Mouse (Mus musculus): ENCODE data around the gene Pfn3.

Gene Pfn3

DNA sequence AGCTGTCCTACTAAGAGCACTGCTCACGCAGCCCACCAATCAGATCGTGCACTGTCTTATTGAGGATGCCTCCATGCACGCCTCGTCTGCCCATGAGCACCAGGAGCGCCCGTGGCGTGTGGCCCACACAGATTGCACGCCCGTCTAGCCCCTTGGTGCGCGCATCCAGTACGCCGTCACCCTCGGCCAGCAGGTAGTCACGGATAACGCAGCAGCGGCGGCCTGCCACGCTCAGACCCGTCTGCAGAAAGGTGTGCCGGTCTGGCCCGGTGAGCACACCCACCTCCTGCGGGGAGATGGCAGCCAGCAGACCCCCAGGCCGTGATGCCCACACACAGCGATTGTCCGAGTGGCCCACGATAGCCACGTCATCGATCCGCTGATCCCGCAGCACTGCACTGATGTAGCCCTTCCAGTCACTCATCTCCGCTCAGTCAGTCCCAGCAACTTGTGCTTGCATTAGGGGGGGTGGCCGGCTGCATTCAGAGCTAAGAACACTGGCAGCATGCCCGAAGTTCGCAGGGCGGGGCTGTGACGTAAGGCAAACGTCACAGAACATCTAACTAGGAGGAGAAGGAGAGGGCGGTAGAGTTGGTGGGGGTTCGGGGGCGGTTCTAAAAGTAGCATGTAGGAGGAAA lies at the start of gene Pfn3:
Gene Pfn3 (minus strand): TSS at position 490 of the 638 bp plus-strand sequence.
- no peak for DNase-seq (ENCODE audit: low spot score in 2 of 2)

DNA sequence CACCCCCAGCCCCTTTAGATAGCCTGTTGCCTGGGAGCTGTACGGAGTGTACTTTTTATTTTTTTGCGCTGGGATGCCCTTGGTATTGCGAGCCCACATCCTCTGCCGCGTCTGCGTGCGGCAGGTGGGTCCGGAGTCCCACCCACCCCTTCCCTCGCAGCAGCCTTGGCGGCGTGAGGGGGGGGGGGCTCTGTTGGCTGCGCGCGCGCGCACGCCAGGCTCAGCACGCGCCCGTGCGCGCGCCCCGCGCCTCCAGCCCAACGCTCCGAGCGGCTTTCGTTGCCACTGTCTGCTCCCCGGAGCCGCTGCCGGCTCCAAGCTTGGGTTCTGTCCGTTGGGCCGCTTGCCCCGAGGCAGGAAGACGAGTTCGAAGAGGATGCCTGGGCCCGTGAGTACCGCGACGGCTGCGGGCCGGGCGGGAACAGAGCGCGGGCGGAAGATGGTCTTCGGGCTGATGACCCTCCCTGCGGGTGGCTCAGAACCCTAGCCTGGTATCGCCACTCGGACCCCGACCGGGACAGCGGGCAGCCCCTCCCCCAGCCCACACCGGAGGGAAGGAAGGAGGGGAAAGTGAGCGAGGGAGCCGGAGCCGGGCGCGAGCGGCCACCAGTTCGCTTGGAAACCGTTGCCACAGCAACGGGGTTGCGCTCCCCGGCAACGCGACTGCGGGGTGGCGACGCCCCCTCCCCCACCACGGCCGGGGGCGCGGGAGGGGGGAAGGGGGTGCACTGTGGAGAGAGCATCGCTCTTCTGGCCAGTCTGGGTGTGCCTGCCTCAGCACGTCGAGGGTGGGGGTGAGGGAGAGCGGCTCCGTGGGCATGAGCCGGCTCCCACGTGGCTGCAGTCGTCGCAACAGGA lies 49.2 kb upstream of the Pfn3 start, which contains the start of gene Prr7:
Gene Prr7 (plus strand): TSS at position 241 of the 858 bp plus-strand sequence.
- peak; percentile 41 to 50 for DNase-seq (ENCODE audit: low spot score in 2 of 2)

DNA sequence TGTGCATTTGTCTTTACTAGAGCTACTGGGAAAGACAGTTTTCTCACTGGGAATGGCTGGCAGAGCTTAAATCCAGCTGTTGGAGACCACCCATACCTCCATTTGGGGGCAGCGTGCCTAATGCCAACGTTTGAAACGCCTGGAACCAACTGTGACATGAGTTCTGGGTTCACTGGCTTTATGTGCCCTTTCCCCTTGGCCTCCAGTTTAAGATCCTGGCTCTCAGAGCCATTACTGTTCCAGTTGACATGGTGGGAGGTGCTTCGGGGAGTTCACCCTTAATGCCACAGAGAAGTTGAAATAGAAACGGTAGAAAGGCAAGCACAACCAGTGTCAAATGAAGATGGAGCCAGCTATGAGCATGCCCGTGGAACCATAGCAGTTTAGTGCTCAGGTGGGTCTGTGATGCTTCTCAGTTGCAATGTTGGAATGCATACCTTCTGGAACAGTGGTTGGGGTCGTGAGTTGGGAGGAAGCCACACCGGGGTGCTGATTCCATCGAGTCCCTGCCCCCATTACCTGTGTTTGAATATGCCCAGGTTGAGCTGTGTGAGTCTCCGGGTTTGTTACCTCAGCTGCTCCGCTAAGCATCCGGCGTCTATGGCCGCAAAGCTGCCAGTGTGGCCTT lies 48.5 kb upstream of the Pfn3 start:
- peak in 1 of 2 experiments; percentile 52 for DNase-seq (ENCODE audit: low spot score in 2 of 2)

DNA sequence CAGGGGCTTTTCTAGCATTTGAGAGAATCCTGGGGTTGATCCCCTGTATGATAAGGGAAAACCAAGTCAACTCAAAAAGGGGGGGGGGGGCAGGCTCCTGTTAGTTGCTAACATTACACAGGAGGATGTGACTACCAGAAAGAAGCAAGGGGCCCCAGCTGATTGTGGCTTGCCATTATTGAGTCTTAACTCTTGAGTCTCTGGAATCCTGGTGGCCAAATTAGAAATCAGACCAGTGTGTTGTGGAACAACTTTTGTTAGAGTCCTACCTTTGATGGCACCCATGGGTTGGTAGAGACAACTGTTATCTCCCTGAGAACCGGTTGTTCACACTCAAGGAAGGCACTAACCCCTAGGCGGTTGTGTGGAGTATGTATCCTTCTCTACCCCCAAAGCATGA lies 47.9 kb upstream of the Pfn3 start:
- no peak for DNase-seq (ENCODE audit: low spot score in 2 of 2)

DNA sequence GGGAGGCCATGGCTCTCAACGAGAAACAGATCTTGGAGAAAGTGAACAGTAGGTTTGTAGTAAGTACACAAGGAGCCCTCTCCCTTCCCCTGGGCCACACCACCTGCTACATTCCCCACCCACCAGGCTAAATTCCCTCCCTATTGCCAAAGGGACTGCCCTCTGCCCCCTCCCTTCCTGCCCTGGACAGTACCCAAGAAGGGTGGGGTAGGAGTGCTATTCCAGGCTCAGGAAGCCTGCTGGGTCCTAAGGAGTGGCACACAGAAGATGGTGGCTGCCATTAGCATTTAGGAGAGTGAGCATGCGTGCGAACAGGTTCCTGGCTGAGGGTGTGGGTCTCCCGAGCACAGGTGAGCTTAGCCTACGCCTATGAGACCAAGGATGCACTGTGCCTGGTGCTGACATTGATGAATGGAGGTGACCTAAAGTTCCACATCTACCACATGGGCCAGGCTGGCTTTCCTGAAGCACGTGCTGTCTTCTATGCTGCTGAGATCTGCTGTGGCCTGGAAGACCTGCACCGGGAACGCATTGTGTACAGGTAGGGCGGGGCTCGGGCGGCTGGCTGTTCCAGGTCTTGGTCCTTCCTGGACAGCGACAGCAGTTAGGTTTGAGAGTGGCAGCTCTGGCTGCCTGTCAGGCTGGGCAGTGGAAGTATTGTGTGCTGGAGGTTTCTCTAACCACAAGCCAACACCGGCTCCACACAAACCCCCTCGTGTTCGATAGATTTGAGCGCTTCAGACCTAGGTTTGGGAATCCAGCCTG lies 36.9 kb upstream of the Pfn3 start:
- DNase-seq (ENCODE audit: low spot score in 2 of 2): no peak

DNA sequence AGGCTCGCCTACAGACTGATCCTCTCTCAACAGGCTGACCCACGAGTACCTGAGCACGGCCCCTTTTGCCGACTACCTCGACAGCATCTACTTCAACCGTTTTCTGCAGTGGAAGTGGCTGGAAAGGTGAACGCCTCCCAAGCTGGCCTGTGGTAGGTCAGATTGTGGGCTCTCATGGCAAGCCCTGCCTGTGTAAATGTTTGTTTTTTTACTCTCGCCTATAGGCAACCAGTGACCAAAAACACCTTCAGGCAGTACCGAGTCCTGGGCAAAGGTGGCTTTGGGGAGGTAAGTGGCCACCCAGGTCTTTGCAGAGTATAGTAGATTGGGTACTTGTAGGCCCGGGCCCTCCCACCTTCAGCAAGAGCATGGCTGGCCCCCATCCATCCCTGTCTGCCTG lies 36.3 kb upstream of the Pfn3 start:
- DNase-seq (ENCODE audit: low spot score in 2 of 2): no peak

DNA sequence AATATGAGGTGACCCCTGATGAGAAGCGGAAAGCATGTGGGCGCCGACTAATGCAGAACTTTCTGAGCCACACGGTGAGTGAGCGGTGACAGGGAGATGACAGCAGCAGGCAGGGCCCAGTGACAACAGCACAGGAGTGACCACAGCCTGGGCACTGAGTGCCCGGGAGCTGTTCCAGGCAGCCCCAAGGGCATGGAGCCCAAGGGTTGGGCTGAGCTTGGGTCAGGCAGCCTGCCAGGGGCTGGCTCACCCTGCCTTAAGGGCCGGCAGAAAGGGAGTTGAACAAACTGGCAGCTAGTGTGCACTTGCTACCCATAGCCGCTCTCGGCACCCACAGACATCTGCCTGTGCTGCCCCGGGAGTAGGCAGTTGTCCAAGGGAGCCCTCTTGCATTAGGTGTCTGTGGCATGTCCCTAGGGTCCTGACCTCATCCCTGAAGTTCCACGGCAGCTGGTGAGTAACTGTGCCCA lies 35.5 kb upstream of the Pfn3 start:
- no peak for DNase-seq (ENCODE audit: low spot score in 2 of 2)

DNA sequence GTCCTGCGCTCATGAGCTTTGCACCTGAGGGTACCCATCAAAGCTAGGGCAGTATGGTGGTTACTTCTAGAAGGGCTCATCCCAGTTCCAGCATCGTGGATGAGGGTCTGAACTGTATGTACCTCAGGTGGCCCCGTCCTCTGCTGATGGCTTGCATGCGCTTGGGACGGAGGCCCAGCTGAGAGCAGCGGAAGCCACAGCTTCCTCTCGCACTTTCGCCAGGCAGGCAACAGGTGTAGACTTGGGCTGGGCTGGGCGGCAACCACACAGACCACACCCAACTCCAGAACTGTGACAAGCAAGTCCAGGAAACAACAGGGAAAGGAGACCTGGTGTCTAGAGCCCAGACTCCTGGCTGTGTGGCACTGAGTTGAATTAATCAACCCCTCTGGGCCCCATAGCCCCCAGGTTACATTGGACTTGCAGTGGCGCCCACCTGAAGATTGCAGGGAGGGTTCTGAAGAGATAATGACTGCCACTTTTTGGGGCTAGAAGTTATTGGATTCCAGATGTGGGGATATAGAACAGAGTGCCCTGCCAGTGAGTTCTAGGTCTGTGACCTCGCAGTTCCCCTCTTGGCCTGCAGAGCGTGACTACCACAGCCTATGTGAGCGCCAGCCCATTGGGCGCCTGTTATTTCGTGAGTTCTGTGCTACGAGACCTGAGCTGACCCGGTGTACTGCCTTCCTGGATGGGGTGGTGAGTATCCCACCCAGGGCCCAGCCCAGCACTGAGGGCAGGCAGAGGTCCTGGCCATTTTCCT lies 34.8 kb upstream of the Pfn3 start:
- peak; percentile 44 to 66 for DNase-seq (ENCODE audit: low spot score in 2 of 2)

DNA sequence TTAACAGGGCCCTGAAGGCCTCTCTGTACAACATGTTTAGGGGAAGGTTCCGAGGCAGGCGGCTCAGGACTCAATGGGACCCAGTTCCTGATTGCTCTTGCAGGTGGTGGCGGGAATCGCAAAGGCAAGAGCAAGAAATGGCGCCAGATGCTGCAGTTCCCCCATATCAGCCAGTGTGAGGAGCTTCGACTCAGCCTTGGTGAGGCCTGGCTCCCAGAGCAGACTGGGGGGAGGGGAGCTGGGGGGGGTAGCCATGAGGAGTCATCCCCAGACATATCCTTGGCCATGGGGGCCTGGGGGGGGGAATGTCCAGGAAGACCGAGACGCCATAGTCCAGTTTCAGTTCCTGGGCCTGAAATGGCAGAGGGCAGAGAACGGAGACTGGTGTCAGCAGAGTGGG lies 34.2 kb upstream of the Pfn3 start:
- DNase-seq (ENCODE audit: low spot score in 2 of 2): no peak

DNA sequence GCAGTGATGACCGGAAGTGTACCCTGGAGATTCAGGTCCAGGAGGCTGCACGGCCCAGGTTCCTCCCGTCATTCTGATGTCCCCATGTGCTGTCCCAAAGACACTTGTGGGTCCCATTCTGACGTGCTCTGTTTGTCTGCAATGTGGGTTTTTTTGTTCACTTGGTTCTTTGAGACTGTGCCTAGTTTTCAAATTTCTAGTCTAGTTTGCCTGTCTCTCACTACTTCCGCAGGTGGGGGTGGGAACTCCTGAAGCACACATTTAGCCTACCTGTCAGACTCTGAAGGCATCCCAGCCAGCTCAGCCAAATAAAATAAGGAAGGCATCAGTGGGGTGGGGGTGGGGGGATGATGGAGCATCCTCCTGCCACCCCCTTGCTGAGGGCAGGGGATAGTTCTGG lies 33.1 kb upstream of the Pfn3 start:
- DNase-seq (ENCODE audit: low spot score in 2 of 2): no peak

DNA sequence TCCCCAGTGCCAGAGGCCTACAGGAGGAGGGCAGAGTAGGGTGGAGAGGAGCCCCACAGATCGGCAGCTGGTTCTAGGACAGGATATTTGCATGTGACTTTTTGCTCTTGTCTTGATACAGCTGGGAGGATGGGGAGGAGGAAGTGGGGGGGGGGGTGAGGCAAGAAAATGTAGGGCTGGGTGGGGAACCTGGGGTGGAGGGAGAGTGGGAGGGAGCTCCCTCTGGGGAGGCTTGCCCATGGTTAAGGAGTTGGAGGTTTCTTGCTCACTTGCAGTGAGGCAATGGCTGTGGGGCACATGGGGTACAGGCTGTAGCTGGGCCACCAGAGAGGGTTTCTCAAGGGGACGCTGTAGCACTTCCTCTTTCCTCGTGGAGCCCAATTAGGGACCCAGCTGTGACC lies 32.5 kb upstream of the Pfn3 start:
- peak in 1 of 2 experiments; percentile 61 for DNase-seq (ENCODE audit: low spot score in 2 of 2)

DNA sequence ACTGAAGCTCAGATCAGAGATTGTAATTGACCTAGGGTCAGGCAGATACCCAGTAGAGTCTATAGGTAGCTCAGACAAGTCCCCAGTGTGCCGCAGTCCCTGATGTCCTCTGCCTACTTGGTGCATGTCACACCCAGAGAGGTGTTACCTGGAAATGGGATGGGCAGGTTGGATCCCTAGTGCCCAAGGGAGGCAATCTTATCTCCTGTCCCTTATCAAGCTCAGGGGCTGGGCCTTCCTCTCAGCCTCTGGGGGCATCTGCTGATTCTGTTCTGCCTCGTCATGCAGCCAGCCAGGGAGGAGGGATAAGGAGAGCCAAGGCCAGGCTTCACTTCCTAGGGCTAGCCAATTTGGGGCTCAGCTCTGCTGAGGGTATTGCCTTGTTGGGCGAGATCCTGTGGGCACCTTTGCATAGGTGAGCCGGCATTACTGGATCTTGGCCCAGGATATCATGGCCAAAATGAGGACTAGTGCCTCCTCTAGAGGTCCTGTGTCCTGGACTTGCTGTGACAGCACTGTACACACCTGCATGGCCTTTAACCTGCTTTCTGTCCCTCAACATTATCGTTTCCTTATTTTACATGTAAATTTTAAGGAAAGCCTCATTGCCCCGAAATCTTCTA lies 31.6 kb upstream of the Pfn3 start:
- no peak for DNase-seq (ENCODE audit: low spot score in 2 of 2)

DNA sequence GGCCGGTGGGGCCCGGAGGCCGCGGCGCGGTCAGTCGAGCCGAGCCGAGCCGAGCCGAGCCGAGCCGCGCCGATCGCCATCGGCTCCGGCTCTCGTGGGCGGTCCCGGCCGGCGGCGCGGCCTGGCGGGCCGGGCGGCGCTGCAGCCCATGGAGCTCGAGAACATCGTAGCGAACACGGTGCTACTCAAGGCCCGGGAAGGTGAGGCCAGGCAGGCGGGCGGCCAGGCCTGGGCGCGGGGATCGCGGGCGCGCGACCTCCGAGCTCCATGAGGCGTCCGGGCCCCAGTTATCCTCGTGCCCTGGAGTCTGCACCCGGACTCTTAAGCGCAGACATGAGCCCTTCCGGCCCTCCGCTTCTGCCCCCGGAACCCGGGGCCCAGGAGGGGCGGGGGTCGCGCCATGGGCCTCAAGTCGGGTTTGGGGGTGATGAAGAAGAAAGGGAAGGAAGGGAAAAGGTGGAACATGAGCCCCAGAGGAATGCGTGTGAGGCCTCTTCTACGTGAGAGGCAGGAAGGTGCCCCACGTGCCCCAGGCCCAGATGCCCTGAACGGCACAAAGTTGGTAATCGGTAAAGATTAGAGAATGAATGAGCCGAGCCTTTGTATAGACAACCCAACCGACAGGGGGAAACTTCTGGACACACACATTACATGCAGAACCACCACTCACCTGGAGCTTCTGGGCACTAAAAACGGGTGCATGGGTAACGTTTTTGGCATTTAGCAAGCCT lies 30.5 kb upstream of the Pfn3 start:
- DNase-seq (ENCODE audit: low spot score in 2 of 2): no peak

DNA sequence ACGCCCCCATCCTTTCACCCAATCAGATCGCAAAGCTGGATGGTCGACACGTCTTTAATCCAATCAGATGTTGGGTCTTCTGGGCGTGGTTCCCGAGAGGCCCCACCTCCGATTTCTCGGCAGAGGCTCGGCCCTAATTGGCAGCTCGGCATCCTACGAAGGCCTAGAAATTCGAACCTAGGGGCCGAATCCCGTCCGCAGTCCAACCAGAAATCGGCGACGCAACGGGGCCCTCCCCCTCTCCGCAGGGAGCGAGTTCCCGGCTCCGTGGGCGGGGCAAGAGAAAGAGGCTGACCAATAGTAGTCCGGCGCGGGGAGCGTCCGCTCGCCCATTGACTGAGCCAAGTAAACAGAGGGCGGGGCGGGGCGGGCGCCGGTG lies 29.9 kb upstream of the Pfn3 start, which contains the start of gene Grk6:
Gene Grk6 (plus strand): TSS at position 136 of the 379 bp plus-strand sequence.
- peak; percentile 99 to 100 for DNase-seq (ENCODE audit: low spot score in 2 of 2)

DNA sequence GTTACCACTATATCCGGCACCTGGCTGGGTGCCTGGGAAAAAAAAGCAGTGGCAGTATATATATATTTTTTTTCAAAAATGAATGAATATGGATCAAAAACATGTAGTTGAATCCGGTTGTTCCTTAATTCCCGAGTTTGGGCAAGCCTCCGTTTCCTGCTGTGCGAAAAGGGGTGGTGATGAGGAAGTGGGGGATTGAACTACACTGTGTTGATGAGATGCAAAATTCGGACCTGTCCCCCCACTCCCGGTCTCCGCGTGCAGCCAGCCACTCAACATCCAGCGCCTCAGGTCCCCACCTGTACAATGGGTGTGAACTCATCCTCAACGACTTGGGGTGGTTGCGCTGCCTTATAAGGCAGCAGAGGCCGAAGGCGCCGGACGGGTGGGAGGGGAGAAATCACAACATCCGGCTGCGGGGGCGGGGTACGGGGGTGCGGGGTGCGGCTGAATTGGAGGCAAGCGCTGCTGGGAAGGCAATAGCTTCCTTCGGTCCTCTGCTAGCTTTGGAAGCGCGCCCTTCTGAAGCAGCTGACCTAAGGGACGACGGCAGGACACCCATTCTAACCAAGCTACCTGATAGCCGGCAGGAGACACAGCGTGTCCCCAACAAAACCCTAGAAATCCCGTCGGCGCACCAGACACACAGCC lies 29.4 kb upstream of the Pfn3 start:
- DNase-seq (ENCODE audit: low spot score in 2 of 2): peak in 1 of 2 experiments; percentile 74

DNA sequence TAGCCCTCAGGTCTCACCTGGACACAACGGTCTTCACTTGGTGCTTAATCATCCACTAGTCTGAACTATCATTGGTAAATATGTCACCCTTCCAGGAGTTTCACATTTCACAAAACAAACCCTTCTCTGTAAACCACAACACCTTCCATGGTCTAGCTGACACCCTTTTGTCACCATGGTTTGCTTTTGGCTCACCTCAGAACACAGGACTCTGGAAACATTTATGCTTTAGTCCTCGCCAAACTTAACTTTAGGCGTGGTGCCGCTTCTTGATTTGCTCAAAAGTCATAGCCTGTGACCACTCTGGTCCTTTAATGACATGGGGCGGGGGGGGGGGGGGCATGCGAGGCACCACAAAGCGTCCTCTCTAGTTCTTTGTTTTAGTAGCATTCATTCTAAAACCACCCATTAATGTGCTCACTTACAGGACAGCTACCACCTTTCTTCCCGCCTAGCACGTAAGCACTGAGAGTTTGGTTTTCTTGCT lies 28.8 kb upstream of the Pfn3 start:
- DNase-seq (ENCODE audit: low spot score in 2 of 2): peak; percentile 64 to 81

DNA sequence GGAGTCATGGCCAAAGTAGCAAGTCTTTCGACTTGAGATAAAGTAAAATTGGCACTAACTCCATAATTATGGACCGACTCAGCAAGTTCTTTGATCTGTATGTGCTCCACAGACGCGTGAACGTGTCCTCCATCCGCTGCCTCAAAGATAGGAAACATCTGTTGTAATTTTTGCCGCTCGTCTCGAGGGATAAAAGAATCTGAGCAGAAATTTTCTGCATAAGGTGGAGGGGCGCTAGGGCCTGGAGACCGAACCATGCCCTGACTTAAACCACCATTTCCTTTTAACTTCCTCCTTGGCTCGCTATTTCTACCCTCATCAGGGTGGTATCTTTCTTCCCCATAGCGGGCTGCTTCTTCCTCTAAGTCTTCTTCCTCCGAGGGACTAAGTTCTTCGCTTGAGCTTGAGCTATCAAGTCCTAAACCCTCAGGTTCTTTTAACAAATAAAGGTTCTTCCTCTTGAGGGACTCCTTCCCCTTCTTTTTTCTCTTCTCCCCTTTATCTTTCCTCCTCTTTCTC lies 22.1 kb upstream of the Pfn3 start:
- peak in 1 of 2 experiments; percentile 38 for DNase-seq (ENCODE audit: low spot score in 2 of 2)

DNA sequence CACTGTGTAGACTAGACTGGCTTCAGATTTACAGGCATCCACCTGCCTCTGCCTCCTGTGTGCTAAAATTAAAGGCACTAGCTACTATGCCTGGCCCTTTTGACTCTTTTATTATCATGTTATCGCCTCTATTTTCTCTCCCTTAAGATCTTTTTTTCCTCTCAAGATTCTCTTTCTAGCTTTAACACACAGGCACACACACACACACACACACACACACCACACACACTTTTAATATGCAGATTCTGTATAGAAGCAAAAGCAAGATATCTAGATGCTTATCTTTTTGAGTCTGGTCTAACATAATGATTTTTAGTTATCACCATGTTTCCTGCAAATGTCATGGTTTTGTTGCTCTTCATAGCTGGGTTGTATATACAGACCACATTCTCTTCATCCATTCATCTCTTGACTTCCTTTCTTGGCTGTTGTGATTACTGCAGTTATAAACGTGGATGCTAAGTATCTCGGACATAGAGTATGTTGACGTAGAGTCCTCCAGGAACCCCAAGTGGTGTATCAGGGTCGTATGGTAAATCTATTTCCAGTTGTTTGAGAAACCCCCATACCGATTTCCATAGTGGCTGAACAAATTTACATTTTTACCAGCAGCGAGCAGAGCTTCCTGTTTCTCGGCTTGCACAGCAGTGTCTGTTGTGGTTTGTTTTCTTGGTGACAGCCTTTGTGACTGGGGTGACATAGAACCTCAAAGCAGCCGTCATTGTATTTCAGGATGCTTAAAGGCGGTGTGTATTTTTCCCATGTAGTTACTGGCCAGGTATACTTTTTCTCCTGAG lies 17.1 kb upstream of the Pfn3 start:
- peak; percentile 74 to 78 for DNase-seq (ENCODE audit: low spot score in 2 of 2)

All from natural killer cell, adult 2 months (primary cell).